Mouse (Mus musculus): Measurements from ENCODE around the gene Bcar1.

The Bcar1 gene

DNA sequence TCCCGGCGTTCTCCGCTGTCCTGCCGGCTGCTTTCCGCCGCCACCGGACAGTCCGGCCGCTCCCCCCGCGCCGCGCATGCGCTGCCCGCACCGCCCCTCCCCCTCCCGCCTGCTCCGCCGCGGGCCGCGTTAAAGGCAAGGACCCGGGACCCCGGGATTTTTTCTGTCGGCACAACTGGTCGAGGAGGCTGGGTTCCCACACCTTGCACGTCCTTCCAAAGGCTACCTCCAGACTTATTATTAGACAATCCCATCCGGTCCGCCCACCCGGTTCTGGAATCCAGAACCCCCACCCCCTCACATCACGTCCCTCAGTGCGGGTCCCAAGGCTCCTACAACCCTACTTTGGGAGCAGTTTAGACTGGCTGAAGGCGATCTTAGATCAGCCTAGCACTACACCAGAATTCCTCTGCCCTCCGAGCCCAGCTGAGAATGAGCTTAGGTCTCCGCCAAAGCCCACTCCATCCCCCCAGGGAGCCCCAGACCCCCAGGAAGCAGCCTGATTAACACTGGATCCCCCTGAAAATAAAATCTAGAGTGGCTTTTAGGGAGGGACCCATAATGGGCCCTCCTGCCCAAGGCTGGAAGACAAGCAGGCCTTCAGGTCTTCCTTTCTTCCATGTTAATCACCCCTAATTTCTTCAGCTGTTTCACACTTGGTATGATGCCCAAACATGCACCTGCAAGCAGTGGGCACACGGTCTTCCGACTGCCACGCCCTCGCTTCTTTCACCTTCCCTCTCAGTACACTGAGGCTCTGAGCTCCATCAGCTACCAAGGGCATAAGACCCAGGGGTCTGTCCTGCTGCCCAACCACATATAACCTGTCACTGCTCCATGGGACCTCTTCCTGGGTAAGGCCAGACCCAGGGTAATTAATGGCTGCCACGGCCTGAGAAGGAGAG lies at the start of gene Bcar1:
Gene Bcar1, minus strand, starts transcription at position 18 of the 905 bp plus-strand sequence.
- peak in 1 of 2 experiments; percentile 65 for DNase-seq (ENCODE audit: low spot score in 2 of 2)

DNA sequence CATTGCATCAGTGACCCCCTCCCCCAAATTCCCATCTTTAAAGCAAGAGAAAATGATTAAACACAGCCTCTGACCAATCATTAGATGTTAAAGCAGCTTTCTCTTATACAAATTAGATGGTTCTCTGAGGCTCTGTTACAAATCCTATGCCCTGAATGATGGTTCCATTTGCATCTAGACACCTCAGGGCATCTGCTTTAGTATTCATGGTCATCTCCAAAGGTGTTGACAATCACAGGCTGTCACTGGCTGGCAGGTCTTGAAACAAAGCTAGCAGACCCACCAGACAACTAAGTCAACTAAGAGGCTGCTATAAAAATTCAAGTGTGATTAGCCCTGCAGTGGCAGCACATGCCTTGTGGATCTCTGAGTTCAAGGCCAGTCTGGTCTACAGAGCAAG lies 46.0 kb upstream of the Bcar1 start:
- no peak for DNase-seq (ENCODE audit: low spot score in 2 of 2)

DNA sequence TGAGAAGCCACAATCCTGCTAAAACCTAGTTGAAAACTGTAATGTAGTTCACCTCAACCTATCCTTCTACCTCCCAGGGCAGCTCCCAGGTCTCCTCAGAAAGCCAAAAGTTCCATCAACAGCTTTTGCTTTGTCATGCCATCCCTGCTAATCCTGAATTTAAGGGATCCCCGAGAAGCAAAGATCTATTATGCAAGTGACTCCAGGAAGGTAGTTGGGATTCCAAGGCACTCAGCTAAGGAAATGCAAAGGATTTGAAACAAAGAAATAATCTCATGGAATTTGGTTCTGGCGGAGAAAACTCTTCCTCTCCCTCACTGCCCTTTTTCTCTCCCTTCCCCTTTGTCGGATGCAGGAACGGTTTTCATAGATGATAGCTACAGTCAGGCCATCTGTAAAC lies 45.6 kb upstream of the Bcar1 start:
- no peak for DNase-seq (ENCODE audit: low spot score in 2 of 2)

DNA sequence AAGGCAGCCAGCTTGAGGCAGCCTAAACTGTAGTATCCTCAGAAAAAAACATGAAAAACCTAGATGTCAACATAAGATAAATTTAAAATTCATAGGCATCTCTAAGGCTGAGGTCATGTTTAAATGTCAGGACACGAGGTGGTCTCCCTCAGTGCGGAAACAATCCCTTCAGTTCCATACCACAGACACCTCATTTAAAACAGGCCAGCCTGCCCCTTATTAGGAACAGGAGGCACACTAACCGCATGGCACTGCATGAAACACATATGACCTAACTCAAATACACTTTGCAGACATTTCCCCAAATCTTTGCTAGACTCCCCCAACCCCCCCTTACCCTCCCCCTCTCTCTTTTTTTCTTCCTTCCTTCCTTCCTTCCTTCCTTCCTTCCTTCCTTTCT lies 44.9 kb upstream of the Bcar1 start:
- DNase-seq (ENCODE audit: low spot score in 2 of 2): no peak

DNA sequence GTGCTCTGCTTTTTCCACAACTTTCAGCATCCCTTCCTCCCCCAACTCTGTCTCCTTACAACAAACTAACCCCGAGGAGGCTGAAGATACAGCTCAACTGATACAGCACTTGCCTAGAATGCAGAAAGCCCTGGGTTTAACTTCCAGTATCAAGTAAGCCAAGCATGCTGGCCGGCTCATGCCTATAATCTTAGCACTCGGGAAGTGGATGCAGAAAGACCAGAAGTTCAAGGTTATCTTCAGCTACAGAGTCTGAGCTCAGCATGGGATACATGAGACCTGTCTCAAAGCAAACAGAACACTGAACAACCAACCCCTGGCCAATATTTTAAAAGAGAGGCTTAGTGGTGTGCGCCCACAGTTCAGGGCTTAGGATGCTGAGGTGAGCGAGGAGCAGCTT lies 44.5 kb upstream of the Bcar1 start:
- DNase-seq (ENCODE audit: low spot score in 2 of 2): no peak

DNA sequence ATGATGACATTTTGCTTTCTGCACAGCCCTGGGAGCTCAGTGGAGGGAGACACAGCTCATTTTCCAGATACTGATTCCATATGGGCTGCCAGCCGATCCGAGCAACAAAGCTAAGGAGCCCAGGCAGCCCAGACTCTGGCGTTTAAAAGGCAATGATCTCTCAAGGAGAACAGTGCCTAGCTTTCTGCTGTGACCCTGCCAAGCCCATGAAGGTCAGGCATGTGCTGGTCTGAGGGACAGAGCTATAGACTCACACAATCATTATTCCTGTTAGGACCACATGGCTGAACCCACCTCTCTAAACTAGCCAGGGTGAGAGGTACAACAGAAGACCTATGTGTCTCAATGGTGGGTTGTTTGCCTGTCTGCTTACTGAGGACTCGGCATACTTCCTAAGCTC lies 44.1 kb upstream of the Bcar1 start:
- DNase-seq (ENCODE audit: low spot score in 2 of 2): no peak

DNA sequence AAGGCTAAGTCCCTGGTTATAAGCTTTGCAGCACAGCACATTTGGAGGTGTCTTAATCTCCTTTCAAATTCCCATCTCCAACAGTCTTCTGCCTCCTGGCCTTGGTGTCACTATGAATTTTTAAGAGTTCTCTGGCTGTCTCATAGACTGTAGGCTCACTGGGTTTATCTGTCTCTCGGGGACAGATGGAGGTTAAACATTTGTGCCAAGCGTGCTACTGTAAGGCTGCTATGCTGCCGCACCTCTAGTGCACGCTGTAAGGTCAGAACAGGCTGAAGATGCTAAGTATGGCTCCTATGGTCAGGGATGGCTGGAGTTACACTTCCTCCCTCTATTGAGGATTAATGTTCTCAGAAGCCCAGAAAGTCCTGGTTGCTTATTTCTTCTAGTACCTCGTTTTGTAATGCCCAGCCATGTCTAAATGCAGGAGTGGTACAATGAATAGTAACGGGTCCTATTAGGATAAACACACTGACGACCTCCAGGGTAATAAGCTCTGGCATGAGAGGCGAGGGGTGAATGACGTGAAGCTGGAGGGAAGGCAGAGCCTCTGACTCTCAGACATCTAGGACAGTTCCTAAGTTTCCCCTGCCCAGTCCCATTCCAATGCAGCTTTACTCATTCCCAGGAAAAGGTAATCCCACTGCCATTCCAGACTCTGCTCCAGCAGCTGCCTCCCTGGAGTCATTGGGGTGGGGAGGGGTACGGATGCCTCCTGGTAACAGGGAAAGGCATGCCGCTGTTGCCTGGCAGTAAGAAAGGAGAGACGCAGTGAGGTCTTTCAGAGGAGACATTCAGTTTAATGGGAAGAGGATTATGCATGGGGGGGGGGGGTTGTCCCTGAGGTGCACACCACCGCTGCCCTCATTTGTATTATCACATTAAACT lies 43.3 kb upstream of the Bcar1 start:
- DNase-seq (ENCODE audit: low spot score in 2 of 2): no peak

DNA sequence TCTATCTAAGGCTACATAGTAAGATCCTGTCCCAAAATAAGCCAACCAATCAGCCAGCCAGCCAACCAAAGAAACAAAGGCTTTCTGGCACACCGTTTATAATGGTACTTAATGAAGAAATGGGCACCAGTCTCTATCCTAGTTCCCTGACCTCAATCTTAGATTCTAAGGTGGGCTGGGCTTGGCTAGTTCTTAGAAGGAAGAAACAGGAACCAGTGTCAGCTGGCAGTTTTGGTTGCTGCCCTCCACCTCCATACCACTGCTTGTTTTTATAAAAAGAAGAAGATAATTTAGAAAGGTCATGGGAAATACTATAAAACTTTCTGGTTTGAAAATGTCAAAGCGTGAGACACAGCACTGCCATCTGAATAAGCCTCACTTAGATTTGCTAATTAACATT lies 42.5 kb upstream of the Bcar1 start:
- DNase-seq (ENCODE audit: low spot score in 2 of 2): no peak

DNA sequence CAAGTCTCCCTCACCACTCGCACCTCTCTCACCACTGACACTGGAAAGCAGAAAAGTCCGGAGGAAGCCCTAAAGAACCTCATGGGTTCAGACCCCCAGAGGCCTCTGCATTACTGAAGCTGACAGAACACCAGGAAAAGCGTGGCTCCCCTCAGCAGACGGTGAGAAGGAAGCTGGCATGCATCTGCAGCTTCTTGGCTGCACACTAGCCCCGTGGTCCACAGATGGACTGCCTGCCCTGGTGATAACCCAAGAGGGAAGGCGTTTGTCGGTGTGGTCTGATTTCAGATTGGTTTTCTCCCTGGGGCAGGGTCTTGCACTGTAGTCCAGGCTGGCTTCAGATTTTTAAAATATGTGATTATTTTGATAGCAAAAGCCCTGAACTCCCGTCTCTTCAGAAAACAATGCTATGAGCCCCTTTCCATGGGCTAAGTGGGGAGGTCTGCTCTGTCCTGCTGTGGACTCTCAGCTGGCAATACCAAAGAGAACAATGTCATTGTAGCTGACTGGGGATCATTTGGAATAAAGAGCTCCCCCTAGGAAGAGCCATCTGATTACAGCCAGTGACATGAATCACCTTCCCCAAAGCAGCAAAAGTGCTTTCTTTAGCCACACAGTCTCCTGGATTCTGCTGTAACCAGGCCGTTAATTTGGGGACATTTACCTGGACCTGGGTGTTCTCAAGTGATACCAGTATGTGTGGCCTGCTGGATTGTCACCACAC lies 39.2 kb upstream of the Bcar1 start:
- DNase-seq (ENCODE audit: low spot score in 2 of 2): no peak

DNA sequence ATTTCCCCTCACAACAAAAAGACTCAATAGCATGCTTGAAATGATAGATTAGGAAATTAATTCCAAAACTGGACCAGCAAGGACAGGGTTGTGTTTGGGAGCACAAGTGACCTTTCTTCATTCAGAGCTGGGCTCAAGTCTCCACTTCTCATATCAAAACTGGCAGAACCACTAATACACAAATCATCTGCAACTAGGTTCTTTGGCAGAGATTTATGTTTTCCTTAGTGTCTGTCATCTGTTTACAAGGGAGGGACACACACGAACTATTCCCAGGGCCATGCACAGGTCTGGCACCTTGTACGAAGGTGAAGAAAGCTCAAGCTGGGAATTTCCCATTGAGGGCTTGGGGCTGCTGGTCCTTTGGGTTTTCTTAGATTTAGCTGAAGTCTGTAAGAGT lies 38.6 kb upstream of the Bcar1 start:
- no peak for DNase-seq (ENCODE audit: low spot score in 2 of 2)

DNA sequence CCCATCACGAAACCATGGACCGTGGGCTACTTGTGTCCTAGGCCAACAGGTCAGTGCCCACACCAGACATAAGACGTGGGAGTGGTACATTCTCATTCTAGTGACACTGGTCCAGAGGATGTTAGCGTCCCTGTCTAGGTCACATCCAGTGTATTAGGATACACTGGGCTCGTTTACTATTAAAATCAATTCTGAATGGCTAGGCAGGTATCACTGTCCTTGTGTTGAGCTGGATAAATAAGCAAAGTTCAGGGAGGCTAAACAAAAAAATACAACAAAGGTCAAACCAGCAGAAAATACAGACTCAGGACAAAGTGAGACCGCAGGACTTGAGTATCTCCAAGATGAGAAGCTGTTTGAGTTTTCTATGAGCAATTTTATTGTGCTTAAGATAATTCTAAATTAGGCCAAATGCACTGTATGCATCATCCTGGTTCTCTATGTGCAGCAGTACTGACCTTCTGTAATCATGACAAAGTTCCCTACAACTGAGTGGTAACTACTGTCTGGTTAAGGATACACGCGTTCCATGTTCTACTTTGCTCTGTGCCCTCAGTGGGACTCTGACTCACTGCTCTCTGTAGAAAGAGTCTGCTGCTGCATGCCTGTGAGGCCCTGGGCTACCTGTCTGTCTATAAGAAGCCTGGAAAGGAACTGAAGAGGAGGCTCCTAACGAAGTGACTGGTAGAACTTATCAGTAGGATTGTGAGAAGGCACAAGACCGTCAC lies 37.3 kb upstream of the Bcar1 start:
- DNase-seq (ENCODE audit: low spot score in 2 of 2): no peak

DNA sequence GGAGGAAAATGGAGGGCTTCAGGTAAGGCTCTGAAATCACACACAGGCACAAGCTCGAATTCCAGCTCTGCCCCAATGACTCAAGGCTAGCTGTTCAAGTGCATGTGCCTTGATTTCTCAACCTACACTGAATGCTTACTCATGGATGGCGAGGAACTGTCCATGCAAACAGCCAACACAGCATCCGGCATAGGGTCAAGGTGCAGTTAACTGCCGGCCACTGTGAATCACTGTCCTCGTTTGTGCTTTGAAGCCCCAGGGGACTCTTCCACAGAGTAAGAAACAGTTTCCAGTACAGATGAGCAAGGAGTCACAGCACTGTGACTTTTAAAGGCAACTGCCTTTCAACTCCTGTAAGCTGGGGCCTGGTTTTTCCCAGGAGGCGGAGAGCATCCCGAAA lies 36.1 kb upstream of the Bcar1 start:
- DNase-seq (ENCODE audit: low spot score in 2 of 2): no peak

DNA sequence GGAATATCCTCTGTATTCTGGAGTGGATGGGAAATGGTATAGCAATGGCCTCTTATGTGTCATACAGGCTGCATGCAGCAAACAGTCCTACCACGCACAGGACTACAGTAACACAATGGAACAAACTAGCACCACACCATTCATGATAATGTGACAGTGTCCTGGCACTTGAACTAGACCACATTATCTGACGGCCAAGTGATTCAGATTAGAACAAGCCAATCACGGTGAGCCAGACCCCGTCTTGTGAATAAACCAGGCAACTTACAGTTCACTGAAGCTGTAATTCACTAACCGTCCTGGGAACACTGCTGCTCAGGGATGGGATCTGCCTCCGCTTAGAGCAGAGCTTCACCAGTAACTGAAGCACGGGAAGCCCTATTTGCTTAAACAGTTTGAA lies 35.2 kb upstream of the Bcar1 start:
- DNase-seq (ENCODE audit: low spot score in 2 of 2): no peak

DNA sequence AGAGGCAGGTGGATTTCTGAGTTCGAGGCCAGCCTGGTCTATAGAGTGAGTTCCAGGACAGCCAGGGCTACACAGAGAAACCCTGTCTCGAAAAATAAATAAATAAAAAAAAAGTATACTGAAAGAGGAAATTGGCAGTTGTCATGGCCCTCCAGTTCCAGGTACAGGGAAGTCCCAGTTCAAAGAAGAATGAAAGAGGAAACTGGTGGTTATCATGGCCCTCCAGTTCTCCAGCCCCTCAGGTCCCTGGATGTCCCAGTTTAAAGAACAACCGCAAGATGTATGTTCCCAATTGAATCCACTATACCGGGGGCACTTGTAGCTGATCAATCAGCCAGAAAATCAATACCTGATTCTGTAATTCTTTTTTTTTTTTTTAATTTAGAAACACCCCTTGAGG lies 32.9 kb upstream of the Bcar1 start:
- no peak for DNase-seq (ENCODE audit: low spot score in 2 of 2)

DNA sequence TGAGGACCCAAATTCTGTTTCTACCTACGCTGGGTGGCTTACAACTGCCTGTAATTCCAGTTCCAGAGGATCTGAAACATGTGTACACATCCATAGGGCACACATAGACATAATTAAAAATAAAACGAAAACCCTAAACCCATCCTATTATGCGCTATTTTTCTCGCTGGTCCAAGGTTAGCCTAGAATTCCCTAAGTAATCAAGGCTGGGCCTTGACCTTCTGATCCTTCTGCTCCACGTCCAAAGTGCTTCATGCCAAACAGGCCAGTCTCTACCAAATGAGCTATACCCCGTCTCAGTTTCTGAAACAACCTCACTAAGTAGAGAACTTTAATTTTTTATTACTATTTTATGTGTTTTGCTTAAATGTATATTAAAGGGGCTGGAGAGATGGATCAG lies 32.2 kb upstream of the Bcar1 start:
- no peak for DNase-seq (ENCODE audit: low spot score in 2 of 2)

DNA sequence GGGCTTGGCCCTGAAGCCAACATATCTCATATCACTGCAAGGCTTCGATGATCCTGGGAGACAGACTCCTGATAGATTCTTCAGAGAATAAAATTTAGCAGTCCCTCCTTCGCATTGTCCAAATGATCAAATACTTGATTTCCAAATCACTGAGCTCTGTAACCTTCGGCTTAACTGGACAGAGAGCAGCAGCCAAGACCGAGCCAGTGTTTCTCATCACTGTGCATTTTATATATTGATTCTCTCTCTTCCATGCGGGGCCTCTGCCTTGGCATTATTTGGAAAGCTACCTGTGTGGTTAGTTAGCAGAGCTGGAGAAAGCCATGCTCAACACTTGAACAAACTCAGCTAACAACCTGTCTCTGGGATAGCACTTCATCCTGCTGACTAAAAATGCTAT lies 29.9 kb upstream of the Bcar1 start:
- DNase-seq (ENCODE audit: low spot score in 2 of 2): no peak

DNA sequence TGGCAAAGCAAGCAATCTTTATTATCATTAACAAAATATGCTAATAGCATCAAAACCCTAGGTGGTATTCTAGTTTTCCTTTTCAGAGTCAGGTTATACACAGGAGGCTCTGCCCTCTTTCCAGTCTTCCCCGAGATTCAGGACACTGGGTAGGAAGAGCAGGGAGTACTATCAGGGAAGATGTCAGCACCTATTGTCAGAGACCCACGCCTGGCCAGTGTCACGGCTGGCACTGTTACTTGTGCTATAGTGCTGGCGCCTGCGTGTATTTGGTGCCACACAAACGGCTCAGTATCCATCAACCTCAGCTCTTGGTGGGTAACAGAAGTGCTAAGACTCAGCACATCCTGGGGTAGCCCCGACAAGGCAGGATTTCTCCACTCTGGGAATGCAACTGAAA lies 29.4 kb upstream of the Bcar1 start:
- no peak for DNase-seq (ENCODE audit: low spot score in 2 of 2)

DNA sequence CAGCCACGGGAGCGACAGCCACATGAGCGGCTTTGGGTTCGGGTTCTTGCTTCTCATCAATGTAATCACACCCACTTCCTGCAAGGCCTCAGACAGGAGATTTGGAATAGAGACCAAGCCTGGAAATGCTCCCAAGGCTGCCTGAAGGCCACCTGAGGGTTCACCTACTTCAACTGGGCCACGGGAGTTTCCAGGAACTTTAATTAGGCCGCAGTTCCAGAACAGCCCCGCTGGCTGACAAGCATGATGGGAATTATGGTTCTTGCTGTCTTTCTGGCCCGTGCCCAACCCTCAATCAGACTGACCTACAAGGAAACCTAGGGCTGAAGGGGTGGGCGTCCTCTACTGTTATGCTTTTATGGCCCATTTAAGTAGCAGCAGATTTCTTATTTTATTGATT lies 28.5 kb upstream of the Bcar1 start:
- no peak for DNase-seq (ENCODE audit: low spot score in 2 of 2)

DNA sequence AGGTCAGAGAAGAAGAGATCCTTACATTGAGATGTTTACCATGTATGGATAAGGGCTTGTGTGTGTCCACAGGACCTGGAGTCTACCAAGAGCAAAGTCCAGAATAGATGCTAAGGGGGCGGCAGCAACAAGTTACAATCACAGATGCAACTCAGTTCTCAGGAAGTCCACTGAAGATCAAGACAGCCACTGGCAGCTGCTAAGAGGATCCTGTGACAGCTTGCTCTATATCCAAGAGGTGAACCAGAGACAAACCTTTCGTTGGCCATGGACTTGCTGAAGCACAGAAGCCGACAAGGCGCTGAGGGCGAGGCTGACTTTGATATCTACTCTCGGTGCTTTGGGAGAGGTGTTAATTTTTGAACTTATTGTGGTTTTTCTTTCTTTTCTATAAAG lies 28.0 kb upstream of the Bcar1 start:
- no peak for DNase-seq (ENCODE audit: low spot score in 2 of 2)

DNA sequence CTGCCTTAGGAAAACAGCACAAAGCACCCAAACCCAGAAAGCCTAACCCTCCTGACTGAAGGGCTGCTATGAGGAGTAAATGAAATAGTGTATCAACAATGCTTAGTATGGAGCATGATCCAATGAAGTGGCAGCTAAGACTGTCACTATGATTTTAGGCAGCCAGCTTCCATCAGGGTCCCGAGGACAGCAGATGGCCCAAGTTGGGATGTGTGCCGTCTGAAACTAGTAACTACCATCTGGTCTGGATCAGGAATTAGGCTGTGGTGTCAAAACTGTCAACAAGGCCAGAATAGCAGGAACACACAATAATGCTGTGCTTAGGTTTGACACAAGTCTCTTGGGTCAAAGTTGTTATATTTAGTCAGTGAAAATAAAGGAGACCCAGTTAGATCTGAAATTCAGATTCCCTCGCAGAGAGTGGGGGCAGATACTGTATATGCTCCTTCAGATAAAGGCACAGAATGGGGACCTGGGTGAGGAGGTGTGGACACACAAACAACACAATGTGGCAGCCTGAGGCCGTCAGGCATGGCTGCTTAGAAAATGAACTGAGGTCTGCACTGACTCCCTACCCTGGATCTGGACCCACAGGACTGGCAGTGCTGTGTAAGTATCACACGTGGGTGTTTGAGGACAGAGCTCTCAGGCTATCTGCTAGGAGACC lies 27.5 kb upstream of the Bcar1 start:
- no peak for DNase-seq (ENCODE audit: low spot score in 2 of 2)
